Mouse (Mus musculus): Measurements from ENCODE around the gene Gm49673.
"Not testable (repeated sequence)": the region's sequence is repeated elsewhere in the genome, so short reads cannot be mapped to it uniquely, and the experiment has no call there.

Gm49673 gene

DNA sequence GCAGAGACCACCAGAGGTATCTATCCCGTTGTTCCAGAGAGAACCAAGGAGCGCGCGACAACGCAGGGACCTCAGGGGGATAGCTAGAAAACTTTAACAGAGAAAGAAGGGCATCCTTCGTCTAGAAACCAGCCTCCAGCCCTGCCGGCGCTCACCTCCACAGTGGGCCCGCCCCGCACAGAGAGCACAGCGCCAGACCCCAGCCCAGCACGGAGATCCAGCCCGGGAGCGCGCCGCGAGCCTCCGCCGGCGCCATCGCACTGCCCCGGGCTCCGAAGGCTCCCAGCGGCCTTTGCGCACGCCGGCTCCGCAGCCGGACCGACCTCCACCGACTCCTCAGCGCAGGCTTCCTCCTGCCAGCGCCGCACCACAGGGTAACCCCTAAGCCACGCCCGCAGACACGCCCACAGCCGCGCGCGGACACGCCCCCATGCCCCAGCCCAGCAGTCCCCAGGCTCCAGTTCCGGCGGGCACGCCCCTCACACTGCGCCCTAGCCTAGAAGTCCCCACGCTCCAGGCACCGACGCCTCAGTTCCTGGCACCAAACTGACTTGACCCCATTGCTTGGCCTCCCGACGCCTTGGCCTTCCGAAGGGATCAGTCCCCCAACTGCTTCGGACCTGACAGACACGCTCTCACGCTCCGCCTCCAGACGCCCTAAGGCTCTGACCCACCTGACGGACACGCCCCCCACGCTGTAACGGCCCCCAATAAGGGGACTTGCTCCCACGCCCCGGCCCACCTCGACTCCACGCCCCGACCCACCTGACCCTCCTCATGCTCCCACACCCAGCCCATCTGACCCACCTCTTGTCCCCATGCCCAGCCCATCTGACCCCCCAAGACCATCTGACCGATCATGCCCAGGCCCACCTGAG lies at the start of gene Gm49673, which contains the start of gene Rnaset2a:
Gm49673 (minus strand) TSS at position 350 of the 878 bp plus-strand sequence.
Rnaset2a (minus strand) TSS at position 659 of the 878 bp plus-strand sequence.
- DNase-seq, result peak; percentile 34

DNA sequence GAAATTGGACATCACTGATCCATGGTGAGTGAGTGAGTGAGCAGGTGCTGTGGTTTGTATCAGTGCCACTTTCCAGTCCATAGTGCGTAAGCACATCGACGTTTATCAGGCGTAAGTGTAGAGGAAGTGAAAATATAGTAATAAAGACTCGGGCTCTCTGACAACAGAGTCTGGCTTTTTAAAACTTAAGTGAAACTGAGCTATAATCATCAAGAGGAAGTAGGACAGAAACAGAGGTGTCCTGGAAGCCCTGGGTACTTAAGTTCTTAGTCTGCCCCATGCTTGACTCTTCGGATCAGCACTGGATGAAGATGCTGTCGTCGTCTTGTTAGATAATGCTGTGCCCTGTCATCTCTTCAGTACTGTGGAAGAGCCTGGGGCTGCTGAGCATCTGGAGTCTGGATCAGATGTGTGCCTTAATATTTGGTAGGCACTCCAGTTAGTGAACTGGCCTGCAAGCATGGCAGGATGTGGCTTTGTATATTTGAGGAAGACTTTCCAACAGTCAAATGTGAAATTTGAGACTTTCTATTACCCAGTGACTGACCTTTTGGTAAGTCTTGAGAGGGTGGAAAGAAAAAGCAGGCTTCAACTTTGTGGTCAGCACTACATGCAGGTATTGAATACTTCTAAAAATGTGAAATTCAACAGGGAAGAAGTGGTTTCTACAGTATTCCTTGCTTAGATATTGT lies 48.2 kb upstream of the Gm49673 start:
- no peak for DNase-seq

DNA sequence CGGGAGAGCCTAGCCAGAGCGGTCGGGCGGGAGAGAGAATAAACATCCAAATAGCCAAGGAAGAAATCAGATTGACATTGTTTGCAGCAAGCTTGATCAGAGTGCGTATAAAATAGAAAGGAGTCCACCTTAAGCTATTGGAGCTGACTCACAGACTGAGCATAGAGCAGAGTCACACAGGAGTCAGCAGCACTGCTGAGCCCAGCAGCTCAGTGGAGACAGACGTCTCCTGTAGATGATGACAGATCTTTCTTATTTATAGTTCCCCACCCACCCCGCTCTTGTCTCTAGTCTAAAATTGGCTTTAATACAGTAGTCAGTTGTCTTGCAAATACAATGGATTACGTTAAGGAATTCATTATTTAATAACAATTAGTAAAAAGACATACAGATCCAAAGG lies 46.1 kb upstream of the Gm49673 start:
- no peak for DNase-seq

DNA sequence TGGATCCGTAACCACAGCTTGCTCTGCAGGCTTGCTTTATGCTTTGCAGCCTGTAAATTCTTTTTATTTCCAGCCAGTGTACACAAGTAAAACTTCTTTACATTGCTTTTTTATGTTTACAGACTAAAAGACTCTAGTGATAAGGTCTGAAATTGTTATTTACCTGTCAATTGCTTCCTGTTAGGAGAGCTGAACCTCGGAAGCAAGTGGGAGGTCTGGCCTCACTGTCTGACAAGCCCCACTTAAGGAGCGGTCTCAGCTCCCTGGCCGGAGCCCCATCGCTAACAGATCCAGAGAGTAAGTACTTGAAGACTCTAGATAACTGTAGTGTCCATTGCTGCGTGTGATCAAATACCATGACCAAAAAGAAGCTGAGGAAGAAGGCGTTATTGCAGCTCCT lies 36.6 kb upstream of the Gm49673 start:
- DNase-seq, result no peak

DNA sequence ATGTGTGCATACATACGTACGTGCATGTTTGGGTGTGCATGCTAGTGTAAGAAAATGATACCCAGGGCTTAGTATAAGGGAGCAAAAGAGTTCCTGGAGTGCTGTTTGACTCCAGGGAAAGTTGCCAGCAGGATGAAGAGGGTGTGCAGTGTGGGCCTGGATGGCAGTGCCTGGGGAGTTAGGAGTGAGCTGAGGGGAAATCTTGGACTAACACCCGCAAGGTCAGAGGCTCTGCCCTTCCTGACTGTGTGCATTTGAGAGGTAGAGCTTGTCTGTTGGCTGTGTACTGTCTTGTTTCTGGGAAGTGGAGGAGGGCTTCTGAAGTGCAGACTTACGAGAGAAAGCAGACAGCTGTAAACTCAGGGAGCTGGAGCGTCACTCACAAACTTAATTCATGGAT lies 36.2 kb upstream of the Gm49673 start:
- no peak for DNase-seq

DNA sequence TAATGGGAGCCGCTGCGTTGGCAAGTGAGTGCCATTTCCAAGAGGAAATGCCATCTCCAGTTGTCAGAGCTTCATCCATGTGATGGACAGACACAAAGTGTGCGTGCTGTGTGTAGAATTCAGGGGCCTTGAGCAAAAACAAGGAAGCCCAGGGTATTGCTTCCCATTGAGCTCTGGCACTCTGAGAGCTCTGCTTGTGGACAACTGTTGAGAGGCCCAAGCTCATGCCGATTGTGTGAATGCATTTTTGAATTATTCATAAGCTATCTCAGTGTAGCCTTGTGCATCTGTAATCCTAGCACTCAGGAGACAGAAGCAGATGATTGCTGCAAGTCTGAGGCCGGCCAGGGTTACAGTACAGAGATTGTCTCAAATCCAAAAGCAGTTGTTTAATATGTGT lies 29.5 kb upstream of the Gm49673 start:
- no peak for DNase-seq

DNA sequence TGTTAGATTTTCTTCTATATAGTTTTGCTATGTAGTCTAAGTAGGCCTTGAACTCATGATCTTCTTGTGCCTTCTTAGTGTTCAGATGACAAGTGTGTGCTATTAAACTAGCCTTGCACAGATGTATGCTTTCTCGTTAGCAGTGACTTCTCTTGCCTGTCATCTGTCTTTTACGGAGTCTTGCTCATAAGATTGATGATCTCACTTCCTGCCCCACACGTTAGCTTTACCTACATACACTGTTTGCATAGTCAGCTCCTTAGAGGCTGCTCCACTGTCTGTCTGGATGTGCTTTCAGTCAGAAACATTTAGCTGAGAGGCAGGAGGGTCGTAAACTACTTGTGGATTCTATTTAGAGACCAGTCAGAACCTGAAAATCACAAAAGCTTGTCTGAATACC lies 23.5 kb upstream of the Gm49673 start:
- no peak for DNase-seq

DNA sequence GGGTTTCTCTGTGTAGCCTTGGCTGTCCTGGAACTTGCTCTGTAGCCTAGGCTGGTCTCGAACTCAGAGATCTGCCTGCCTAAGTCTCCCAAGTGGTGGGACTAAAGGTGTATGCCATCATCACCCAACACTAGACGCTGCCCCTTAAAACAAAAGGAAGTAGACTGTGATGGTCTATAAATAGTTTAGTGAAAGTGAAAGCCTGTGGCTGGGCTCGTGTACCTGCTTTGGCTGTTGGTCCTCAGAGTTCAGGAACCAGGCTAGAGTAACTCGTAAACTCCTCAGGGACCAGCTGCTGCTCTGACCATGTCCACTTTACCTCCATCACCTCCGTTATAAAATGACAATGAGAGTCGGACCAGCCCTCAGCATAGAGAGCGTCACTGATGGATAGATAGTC lies 22.7 kb upstream of the Gm49673 start:
- no peak for DNase-seq

DNA sequence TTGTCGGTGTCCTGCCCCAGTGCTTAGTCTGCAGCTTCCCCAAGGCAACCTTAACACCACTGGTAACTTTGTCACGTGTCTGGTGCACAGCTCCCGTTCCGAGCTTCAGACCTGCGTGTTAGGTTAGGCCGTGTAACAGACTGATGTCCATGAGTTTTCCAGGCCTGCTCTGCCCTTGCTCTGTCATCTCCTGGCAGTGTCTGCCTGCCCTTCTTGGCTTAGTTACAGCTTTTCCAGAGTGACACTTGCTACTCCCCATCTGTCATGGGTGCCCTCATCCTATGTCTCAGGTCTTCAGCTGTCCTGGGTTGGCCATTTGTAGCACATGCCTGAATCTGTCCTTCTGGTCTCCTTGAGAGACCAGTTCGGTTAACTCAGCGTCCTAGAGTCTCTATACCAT lies 19.8 kb upstream of the Gm49673 start:
- not testable (repeated sequence) for DNase-seq

DNA sequence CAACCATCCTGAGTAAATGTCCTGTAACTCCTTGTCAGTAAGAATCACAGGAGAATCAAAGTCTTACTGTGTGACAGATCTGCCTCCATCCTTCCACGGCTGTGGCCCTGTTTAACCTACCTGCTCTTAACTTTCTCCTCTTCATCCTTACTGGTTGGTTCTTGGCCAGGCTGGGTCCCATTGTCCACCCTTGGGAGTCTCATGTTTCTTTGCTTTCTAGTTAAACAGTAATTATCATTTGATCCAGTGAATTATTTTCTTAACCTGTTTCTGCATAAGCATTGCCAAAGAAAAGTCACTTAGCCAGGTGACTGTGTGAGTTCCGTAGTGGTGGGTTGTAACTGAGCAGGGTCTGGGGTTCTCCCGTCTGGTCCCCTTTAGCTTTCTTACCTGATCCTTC lies 18.9 kb upstream of the Gm49673 start:
- DNase-seq, result not testable (repeated sequence)

DNA sequence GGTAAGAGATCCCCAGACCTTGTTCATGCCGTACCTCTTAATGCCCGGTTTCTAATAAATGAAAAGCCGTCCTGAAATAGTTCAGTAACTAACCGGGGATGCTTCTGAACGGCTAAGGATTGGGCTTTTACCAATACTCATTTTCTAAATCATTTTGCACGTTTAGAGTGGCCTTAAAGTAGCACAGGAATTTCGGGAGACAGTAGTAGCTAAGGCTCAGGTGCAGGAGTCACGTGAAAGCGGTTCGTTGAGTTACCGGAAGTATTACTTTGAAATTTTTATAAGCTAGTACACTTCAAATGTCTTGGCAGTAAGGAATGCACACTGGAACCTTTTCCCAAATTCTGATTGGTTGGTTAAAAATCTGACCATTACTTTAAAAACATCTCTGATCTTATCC lies 18.4 kb upstream of the Gm49673 start:
- not testable (repeated sequence) for DNase-seq

DNA sequence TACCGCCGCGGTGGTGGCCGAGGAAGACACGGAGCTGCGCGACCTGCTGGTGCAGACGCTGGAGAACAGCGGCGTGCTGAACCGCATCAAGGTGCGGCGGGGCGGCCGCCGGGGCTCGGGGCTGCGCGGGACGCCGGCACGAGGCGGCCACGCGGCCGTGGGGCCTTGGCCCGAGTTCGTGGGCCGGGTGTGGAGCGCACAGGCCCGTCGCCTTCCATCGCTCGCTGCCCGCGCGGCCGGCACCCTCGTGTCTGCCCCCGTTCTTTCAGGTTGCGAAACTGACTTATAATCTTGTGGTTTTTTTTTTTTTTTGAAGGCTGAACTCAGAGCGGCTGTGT lies 18.0 kb upstream of the Gm49673 start:
- DNase-seq, result peak; percentile 28

DNA sequence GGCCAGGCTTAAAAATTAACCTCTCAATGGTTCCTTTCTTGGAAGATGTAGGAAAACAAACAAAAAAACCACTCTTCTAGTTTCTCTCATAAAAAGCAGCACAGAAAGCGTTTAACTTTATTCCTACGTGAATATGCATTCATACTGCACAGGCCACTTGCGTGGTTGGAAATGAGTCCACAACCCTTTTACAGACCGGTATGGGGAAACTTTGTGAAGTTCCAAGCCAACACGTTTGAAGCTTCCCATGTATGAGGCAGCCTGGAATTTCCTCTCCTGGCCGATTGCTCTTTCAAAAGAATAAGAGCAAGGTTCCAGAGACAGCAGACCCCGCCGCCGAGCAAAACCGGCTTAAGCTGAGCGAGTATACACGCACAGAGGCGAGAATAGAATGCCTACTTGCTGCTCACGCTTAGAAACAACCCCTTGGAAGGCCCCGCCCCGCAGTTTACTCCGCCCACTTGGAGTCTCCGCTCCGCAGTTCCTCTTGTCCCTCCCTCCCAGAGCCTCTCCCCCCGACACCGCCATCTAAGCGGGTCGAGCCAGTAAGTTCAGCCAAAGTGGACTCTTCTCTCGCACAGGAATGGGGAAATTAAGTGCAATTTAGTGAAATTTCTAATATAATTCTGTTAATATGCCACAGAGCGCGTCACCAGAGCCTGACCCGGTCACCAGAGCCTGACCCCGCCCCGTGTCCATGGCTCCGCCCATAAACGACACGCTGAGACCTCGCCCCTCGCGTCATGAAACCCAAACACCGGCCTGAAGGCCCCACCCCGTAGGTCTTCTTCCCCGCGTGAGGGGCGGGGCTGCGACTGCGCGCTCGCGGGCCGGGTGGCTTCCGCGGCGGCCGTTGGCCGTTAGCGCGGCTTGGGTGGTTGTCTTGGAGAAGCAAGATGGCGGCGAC lies 17.4 kb upstream of the Gm49673 start, which contains the start of gene Fgfr1op:
Fgfr1op (plus strand) TSS at position 801 of the 907 bp plus-strand sequence.
- DNase-seq, result peak; percentile 41

DNA sequence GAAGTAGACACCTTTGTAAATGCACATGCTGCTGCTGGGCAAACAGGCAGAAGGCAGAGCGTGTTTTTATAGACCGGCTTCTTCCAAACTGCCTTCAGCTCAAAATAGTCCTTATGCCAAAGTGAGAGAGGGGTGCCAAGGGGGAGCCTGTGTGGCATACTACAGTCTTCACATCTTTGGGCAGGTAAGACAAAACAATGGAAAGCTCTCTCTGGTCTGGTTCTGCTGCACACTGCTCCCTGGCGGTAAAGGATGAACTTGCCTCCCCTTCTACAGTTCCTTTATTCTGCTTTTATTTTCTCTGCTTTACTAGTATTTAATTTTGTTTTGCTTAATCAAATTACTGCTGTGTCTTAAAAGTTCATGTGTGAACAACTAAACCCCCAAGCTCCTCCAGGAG lies 13.4 kb upstream of the Gm49673 start:
- DNase-seq, result peak; percentile 61

DNA sequence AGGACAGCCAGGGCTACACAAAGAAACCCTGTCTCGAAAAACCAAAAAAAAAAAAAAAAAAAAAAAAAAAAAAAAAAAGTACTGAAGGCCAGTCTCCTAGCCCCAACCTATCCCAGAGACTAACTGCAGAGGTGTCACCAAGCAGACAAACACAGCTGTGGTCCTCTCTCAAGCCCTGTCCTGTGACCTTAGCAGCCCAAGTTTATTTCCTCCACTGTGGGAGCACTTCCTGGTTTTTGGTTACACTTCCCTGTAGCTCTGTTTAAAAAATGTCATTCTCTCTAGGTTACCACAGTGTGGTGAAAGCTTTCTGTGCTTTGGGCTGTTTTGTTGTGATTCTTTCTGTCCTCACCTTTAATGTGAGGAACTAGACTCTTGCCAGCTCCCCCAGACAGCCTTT lies 11.0 kb upstream of the Gm49673 start:
- not testable (repeated sequence) for DNase-seq

DNA sequence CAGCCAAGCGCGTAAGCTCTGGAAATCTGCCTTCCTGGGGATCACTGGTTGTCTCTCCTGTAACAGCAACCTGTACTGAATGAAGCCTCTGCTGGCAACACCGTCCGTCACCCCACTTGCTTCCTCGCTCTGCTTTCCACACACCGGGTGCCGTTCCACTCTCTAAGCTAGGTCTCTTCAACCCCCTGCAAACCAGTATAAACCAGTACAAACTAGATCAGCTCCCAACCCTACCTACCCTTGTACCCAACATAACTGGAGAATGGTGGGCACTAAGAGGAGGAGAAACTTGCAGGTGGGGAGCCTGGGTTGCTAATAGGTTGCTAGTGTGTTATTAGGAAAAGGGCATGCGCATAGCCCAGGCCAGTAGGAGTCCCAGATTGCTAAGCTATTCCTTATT lies 8.4 kb upstream of the Gm49673 start:
- DNase-seq, result not testable (repeated sequence)

DNA sequence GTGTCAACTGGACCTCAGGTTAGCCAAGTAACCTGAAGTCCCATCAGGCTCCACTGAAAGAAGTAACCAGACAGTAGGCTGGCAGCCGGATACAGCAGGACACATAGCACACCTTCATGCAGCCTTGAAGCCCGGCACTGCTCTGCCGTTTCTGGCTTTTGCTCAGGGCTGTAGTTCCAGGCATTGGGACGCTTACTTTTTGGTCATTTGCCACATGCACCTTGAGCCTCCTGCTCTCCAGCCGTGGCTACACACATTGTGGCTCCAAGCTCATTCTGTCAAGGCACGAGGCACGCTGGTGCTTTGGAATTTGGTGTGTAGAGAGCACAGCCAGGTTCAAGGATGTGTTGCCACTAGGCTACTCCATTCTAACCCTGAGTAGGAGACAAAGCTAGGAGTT lies 7.4 kb upstream of the Gm49673 start:
- DNase-seq, result not testable (repeated sequence)

DNA sequence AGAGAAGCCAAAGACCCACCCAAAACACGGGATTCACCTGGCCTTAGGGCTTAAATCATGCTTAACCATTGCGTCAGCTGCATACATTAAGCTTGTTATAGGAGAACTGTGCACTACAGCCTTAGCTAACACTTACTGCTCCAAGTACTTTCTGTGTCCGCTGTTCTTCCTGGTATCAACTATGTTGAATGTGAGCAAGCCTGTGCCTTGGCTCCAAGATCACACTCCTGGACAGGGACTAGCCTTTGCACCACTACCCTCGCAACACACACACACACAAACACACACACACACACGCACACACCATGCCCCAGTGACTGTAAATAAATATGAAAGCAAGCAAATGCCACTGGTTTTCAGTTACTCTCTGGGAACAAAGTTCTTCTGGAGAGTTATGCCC lies 657 bp downstream of the Gm49673 start:
- DNase-seq, result not testable (repeated sequence)

DNA sequence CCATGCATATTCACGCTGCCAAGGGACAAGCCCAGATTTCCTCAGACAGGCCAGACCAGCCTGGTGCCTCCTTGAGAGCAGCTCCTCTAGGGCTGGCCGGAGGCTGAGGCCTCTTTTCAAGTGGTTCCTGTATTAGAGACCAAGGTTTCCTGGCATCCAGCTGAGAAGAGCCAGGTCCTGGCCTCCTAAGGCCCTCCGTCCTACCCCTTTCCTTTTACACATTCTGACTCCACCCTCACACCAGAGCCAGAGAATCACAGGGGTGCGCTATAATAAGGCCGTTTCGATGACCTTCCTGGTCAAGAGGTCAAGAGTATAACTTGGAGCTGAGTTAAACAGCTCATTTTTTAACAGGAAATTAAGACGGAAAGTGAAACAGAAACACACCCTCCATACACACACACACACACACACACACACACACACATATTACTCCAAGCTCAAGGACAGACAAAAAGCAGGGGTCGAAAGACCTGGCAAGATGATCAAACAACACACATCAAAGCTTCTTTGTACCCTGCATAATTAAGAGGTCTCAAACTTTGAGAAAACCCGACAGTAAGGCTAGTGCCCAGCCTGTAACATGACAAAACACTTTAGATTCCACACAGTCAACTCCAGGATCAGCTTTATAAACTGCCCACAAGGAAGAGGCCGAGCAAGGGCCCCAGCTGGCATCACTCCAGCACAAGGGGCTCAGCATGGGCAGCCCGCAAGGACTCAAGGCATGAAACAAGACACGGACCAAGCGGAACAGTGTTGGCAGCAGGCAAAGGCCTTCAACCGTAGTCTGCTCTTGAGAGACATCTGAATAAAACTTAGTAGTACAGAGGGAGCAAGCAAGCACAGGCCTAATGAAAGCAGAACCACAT lies 3.5 kb downstream of the Gm49673 start:
- DNase-seq, result peak; percentile 9

DNA sequence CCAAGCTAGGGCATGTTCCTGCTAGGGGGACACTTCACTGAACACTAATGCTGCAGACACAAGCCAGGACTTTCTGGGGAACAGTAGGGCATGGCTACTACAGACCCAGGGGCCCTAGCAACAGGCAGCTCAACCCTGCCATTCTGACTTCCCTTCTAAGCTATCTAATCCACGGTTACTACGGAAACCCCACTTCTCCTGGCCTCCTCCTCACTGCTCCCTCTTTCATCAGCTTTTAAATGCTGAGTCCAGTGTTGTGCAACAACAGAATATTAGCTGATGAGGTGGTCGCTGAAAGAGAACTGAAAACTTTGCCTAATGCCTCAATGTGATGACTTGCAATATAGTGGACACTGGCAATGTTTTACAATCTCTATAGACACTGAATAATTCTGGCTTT lies 7.4 kb downstream of the Gm49673 start:
- not testable (repeated sequence) for DNase-seq

DNA sequence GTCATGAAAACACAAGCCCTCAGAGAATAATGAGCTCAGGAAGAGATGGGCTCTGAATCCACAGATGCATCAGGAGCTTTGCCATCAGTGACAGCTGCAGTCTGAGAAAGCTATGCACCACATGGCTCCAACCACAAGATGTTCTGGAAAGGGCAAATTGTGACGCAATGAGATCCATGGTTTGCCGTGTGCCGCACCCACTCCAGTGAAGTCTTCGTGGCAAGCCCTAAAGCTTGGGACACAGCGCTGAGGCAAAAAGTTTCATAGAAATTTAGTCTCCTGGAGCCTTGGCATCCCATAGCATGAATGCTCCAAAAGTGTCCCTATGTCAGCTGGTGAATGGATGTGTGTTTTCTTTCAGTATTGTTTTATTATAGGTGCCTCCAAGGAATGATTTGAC lies 9.5 kb downstream of the Gm49673 start:
- DNase-seq, result not testable (repeated sequence)

DNA sequence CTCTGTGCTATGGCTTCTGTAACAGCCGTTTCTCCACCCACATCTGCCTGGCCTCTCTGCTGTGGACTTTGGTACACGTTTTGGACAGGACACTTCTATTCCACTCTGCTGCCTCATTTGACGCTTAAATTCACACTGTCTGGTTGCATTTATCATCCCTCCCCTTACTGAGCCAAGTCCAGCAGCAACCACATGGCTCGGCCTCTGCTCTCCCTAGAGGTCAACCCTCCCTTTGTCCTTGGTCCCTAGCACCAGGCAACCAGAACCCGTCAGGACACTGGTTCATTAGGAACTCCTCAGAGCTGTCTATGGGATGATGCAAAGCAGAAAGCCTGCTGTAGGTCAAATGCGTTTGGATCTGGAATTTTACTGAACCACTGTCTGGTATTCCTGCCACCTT lies 16.7 kb downstream of the Gm49673 start:
- DNase-seq, result not testable (repeated sequence)

All from lung, postnatal 14 days (tissue).